Mouse (Mus musculus): Measurements from ENCODE around the gene Fam81a.

Fam81a gene

GRCm38 (mm10) chr9:70142460-70142859, at the start of gene Fam81a:
Gene Fam81a (minus strand): TSS chr9:70142560.
- no peak for DNase-seq

DNA sequence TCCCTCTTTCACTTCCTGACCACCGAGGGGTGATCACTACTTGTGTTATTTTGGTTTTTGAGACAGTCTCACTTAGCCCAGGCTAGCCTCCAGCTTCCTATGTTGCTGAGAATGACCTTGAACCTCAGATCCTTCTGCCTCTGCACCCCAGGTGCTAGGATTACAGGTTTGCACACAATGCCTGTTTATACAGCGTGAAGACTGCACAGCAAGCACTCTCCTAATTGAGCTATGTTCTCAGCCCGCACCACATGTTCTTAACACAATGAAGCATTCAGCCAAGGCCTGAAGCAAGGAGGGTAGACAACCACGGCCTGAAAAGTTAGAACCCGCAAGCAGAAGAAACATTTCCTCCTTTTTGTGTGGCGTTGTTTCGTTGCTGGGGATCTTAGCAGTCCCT, 40.3 kb upstream of the Fam81a start:
- no peak for DNase-seq

DNA sequence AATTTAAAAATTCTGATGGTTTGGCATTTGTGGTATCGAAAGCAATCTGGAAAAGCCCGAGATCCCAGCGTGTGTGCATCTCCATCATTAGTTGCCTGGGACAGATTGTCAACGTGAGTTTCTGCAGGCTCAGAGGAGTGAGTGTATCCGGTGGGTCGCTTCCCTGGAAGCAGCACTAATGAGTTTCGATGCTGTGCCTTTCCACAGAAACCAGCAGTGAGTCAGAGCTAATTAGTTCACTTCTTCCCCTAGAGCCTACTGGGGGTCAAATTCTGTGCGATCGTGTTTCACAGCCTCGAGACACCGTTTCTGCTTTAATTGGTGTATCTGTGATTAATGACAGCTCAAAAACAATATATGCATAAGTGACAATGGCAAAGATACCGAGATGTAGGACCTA, 39.4 kb upstream of the Fam81a start:
- no peak for DNase-seq

GRCm38 (mm10) chr9:70176291-70176690, 33.9 kb upstream of the Fam81a start:
- DNase-seq = no peak

- DNase-seq = no peak
Measured at GRCm38 (mm10) chr9:70174896-70175295, 32.5 kb upstream of the Fam81a start.

DNA sequence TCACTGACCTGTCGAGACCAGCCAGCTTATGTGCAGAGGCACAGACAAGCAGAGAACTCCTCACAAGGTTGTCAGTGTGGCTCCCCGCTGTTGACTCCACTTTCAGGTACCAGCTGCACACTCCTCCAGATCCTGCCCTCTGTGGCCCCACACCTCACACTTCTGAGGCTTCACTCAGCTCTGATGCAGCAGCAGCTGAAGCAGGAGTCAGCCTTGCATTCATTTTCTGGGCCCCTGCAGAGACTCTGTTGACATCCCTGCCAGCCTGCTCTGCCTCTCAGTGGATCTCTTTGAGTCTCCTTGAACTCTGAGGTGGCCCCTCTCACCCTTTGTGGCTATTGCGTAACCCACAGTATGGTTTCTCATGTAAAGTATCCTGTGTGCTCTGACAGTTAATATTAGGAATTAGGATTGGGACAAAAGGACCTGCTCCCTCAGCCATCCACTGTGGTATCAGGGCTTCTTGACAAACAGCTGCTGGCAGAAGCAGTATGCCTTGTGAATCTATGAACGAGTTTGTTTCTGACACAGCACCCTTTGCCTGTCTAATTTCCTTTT, 32.0 kb upstream of the Fam81a start:
- DNase-seq = no peak

DNA sequence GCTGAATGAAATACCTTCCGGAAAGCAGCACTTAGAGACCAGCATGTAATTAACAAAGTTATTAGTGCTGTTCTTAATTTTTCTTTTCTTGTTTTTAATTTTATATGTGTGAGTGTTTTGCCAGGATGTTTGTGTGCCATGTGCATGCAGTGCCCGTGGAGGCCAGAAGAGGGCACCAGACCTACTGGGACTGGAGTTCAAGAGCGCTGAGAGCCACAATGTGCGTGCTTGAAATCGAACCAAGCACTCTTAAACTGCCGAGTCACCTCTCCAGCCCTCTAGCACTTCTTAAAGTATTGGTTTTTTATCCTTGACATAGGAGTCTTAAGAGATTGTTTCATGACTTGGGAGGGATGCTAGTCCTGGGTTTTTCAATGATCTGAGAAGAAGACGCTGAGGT, 26.6 kb upstream of the Fam81a start:
- DNase-seq = peak; percentile 20

DNA sequence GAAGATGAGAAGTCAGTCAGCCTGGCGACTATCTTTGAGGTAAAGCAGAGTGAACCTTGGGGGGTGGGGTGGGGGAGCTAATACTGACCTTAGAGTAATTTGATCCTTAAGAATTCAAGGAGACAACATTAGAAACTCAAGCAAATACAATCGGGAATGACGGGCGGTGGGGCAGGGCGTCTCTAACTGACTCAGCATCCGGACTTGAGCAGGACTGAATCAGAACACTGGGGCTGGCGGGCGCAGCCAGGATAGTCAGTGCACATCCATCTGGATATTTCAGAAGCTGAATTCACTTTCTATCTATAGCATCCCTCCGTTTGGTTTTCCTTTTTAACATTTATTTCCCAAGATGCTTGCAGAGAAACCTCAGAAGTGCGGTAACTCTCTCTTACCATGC, 17.7 kb upstream of the Fam81a start:
- no peak for DNase-seq

DNA sequence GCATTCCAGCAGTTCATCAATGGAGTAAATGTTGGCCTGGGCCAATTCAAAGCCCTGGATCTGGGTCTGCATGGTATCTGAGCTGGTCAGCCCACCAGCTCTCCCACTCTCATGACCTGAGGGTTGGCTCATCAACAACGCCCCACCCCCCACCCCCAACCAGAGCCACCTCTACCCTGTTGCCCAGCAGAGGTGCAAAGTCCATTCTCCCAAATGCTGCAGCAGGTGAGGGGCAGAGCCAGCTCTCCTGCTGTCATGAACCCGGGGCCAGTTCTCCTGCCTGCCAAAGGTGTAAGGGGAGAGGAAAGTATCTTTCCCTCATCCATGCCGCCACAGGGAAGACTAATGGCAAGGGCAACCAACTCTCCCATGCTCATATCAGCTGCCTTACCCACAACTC, 5.3 kb upstream of the Fam81a start:
- no peak for DNase-seq

GRCm38 (mm10) chr9:70145426-70145825, 3.1 kb upstream of the Fam81a start:
- DNase-seq = no peak

- no peak for DNase-seq
Measured at GRCm38 (mm10) chr9:70143326-70143725, 966 bp upstream of the Fam81a start.

GRCm38 (mm10) chr9:70141885-70142326, 454 bp downstream of the Fam81a start:
- no peak for DNase-seq

GRCm38 (mm10) chr9:70140871-70141796, 1.2 kb downstream of the Fam81a start:
- peak; percentile 40 for DNase-seq

- no peak for DNase-seq
Measured at GRCm38 (mm10) chr9:70140340-70140739, 2.0 kb downstream of the Fam81a start.

- DNase-seq = no peak
Measured at GRCm38 (mm10) chr9:70139331-70139885, 3.0 kb downstream of the Fam81a start.

DNA sequence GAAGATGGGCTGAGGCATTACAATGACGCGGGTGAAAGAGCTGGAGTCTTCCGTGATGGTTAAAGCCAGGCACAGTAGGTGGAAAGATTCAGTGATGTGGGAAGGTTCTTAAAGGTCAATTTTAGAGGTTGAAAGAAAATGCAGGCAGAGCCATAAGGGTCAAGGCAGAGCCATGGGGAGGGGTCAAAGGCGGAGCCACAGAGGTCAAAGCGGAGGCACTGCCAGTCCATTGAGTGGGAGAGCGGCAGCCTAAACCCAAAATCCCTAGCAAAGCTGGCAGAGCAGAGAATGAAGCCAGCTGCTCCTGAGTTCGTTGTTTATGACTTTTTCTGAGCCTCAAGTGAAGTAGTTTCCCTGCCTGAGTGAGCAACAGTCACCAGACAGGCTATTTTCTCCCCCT, 3.8 kb downstream of the Fam81a start:
- no peak for DNase-seq

- no peak for DNase-seq
Measured at GRCm38 (mm10) chr9:70137991-70138390, 4.4 kb downstream of the Fam81a start.

DNA sequence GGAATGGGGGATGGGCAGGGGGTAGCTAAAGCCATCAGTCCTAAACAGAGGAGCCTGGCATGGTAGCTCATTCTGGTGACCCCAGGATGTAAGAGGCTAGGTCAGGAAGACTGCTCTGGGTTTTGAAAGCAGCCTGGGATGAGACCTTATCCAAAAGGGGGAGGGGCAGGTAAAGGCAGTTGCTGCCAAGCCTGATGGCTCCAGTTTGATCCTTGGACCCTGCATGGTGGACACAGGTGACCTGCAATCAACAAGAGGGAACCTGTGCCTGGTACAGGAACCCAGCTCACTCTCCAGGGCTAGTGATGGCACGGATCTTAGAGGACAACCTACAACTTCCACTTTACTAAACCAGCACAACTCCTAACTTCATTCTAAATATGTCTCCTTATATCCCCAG, 7.2 kb downstream of the Fam81a start:
- DNase-seq = no peak

DNA sequence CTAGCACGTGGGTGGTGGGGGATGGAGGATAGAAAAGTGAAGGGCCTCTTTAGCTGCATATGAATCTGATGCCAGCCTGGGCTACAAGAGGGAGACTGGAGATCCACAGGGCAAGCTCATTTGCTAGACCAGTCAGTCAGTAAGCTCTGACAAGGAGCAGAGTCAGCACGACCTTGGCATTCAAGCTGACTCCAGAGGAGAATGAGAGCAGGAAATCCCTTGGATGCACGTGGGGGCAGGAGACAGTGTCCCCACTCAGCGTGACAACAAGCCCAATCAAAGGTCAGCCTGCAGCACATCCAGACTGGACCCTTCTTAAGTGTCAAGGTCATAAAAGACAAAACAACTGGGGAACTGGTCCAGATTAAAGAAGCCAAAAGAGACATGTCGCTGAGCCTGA, 7.6 kb downstream of the Fam81a start:
- DNase-seq = no peak

DNA sequence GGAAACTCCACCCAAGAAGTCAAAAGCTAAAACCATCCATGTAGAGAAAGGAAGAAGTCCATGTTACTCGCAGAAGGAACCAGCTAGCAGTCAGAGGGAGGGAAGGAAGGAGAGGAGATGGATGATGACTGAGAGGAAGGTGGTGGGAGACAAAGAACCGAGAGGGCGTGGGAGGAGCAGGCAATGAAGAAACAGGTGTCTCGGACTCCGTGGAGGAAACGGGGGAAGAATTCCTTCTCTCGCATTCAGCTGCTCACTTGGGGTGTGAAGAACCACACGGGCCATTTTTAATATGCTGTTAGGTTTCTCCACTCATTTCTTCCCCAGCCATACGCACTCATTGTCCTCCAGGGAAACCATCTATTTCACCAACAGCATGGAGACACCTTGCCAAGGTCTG, 8.1 kb downstream of the Fam81a start:
- DNase-seq = no peak

DNA sequence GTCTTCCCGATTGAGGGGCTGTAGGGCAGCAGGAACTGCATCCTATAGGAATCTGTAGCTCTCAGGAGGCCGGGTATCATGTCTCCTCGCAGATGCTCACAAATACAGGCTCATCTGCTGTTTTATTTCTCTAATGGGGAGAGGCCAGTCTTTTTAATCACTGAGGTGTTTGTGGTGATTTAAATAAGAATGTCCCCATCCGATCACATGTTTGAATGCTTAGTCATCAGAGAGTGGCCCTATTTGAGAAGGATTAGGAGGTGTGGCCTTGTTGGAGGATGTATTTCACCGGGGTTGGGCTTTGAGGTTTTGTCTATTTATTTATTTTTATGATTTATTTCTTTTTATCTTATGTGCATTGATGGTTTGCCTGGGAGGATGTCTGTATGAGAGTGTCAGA, 11.6 kb downstream of the Fam81a start:
- DNase-seq = no peak

GRCm38 (mm10) chr9:70111869-70112286, 30.5 kb downstream of the Fam81a start:
- DNase-seq = no peak

GRCm38 (mm10) chr9:70110871-70111270, 31.5 kb downstream of the Fam81a start:
- no peak for DNase-seq

- peak; percentile 62 for DNase-seq
Measured at GRCm38 (mm10) chr9:70109279-70109678, 33.1 kb downstream of the Fam81a start.
